Mouse (Mus musculus): Measurements from ENCODE around the gene Hcst. TPM values are rescaled to one million over a fixed set of nuclear protein-coding genes. Genes with fewer than 3 reads are reported as not detected.

Hcst gene
- polyA plus RNA-seq, 1 experiment from 2014 or later = 2.3 TPM

Other genes starting within 250 kb of the Hcst start
- 17.7 and 18.9 TPM in 2 replicates for gene Cox7a1, start 235.7 kb downstream of the Hcst start, polyA plus RNA-seq (2015; fragmentation: Nextera tagmentation; extraction: Ambion mirVana)
- 97.0 and 104 TPM in 2 replicates for gene Capns1, start 221.0 kb downstream of the Hcst start, polyA plus RNA-seq (2015; fragmentation: Nextera tagmentation; extraction: Ambion mirVana)
- gene Polr2i, start 187.9 kb downstream of the Hcst start, polyA plus RNA-seq (2015; fragmentation: Nextera tagmentation; extraction: Ambion mirVana) = 148 and 156 TPM in 2 replicates
- 168 and 180 TPM in 2 replicates for gene Tbcb, start 187.6 kb downstream of the Hcst start, polyA plus RNA-seq (2015; fragmentation: Nextera tagmentation; extraction: Ambion mirVana)
- gene Ovol3, start 184.1 kb downstream of the Hcst start, polyA plus RNA-seq (2015; fragmentation: Nextera tagmentation; extraction: Ambion mirVana) = not detected in 2 replicates
- 0.50 and 0.64 TPM in 2 replicates for gene Thap8, start 139.8 kb downstream of the Hcst start, polyA plus RNA-seq (2015; fragmentation: Nextera tagmentation; extraction: Ambion mirVana)
- gene Wdr62, start 139.4 kb downstream of the Hcst start, polyA plus RNA-seq (2015; fragmentation: Nextera tagmentation; extraction: Ambion mirVana) = 10.7 and 11.5 TPM in 2 replicates
- gene Clip3, start 128.1 kb downstream of the Hcst start, polyA plus RNA-seq (2015; fragmentation: Nextera tagmentation; extraction: Ambion mirVana) = 18.6 and 18.8 TPM in 2 replicates
- 76.6 and 78.7 TPM in 2 replicates for gene Alkbh6, start 111.1 kb downstream of the Hcst start, polyA plus RNA-seq (2015; fragmentation: Nextera tagmentation; extraction: Ambion mirVana)
- gene Syne4, start 105.0 kb downstream of the Hcst start, polyA plus RNA-seq (2015; fragmentation: Nextera tagmentation; extraction: Ambion mirVana) = 25.1 and 29.5 TPM in 2 replicates
- 1.9 TPM in 1 of 2 replicates, not detected in the other for gene E130208F15Rik, start 98.1 kb downstream of the Hcst start, polyA plus RNA-seq (2015; fragmentation: Nextera tagmentation; extraction: Ambion mirVana)
- gene Sdhaf1, start 96.0 kb downstream of the Hcst start, polyA plus RNA-seq (2015; fragmentation: Nextera tagmentation; extraction: Ambion mirVana) = 18.2 and 19.5 TPM in 2 replicates
- gene Lrfn3, start 57.1 kb downstream of the Hcst start, polyA plus RNA-seq (2015; fragmentation: Nextera tagmentation; extraction: Ambion mirVana) = 4.2 TPM in 2 replicates
- 50.8 and 56.1 TPM in 2 replicates for gene Tyrobp, start 6.1 kb downstream of the Hcst start, polyA plus RNA-seq (2015; fragmentation: Nextera tagmentation; extraction: Ambion mirVana)
- gene Nfkbid, start 1.9 kb upstream of the Hcst start, polyA plus RNA-seq (2015; fragmentation: Nextera tagmentation; extraction: Ambion mirVana) = 1.5 and 2.1 TPM in 2 replicates
- gene Aplp1, start 25.7 kb upstream of the Hcst start, polyA plus RNA-seq (2015; fragmentation: Nextera tagmentation; extraction: Ambion mirVana) = 23.9 and 24.4 TPM in 2 replicates
- gene Kirrel2, start 37.8 kb upstream of the Hcst start, polyA plus RNA-seq (2015; fragmentation: Nextera tagmentation; extraction: Ambion mirVana) = not detected in 2 replicates
- 0.08 TPM in 1 of 2 replicates, not detected in the other for gene Nphs1, start 38.5 kb upstream of the Hcst start, polyA plus RNA-seq (2015; fragmentation: Nextera tagmentation; extraction: Ambion mirVana)
- 0.25 and 0.44 TPM in 2 replicates for gene Prodh2, start 73.8 kb upstream of the Hcst start, polyA plus RNA-seq (2015; fragmentation: Nextera tagmentation; extraction: Ambion mirVana)
- 7.7 and 9.3 TPM in 2 replicates for gene Arhgap33, start 115.2 kb upstream of the Hcst start, polyA plus RNA-seq (2015; fragmentation: Nextera tagmentation; extraction: Ambion mirVana)
- 32.1 and 33.6 TPM in 2 replicates for gene Hspb6, start 132.3 kb upstream of the Hcst start, polyA plus RNA-seq (2015; fragmentation: Nextera tagmentation; extraction: Ambion mirVana)
- gene Proser3, start 132.4 kb upstream of the Hcst start, polyA plus RNA-seq (2015; fragmentation: Nextera tagmentation; extraction: Ambion mirVana) = 13.2 and 18.3 TPM in 2 replicates
- 36.0 and 38.8 TPM in 2 replicates for gene Lin37, start 140.0 kb upstream of the Hcst start, polyA plus RNA-seq (2015; fragmentation: Nextera tagmentation; extraction: Ambion mirVana)
- gene U2af1l4, start 143.4 kb upstream of the Hcst start, polyA plus RNA-seq (2015; fragmentation: Nextera tagmentation; extraction: Ambion mirVana) = 99.0 TPM in 2 replicates
- 13.0 and 15.1 TPM in 2 replicates for gene Gm49396, start 143.5 kb upstream of the Hcst start, polyA plus RNA-seq (2015; fragmentation: Nextera tagmentation; extraction: Ambion mirVana)
- gene Psenen, start 143.8 kb upstream of the Hcst start, polyA plus RNA-seq (2015; fragmentation: Nextera tagmentation; extraction: Ambion mirVana) = 119 and 124 TPM in 2 replicates
- 4.6 and 5.0 TPM in 2 replicates for gene Igflr1, start 145.6 kb upstream of the Hcst start, polyA plus RNA-seq (2015; fragmentation: Nextera tagmentation; extraction: Ambion mirVana)
- 8.4 and 10.0 TPM in 2 replicates for gene Kmt2b, start 168.9 kb upstream of the Hcst start, polyA plus RNA-seq (2015; fragmentation: Nextera tagmentation; extraction: Ambion mirVana)
- 2.3 and 3.7 TPM in 2 replicates for gene Zbtb32, start 179.1 kb upstream of the Hcst start, polyA plus RNA-seq (2015; fragmentation: Nextera tagmentation; extraction: Ambion mirVana)
- gene Upk1a, start 193.0 kb upstream of the Hcst start, polyA plus RNA-seq (2015; fragmentation: Nextera tagmentation; extraction: Ambion mirVana) = 0.88 and 1.4 TPM in 2 replicates
- gene Cox6b1, start 206.3 kb upstream of the Hcst start, polyA plus RNA-seq (2015; fragmentation: Nextera tagmentation; extraction: Ambion mirVana) = 867 and 890 TPM in 2 replicates
- not detected in 2 replicates for gene Etv2, start 216.0 kb upstream of the Hcst start, polyA plus RNA-seq (2015; fragmentation: Nextera tagmentation; extraction: Ambion mirVana)
- gene Rbm42, start 230.5 kb upstream of the Hcst start, polyA plus RNA-seq (2015; fragmentation: Nextera tagmentation; extraction: Ambion mirVana) = 126 and 130 TPM in 2 replicates
- 61.9 and 62.6 TPM in 2 replicates for gene Haus5, start 245.1 kb upstream of the Hcst start, polyA plus RNA-seq (2015; fragmentation: Nextera tagmentation; extraction: Ambion mirVana)